Mouse (Mus musculus) gastrocnemius, postnatal 14 days (tissue): ENCODE data around the gene Polr2e. TPM values are rescaled to one million over a fixed set of nuclear protein-coding genes. Genes with fewer than 3 reads are reported as not detected.
"Not testable (repeated sequence)": the region's sequence is repeated elsewhere in the genome, so short reads cannot be mapped to it uniquely, and the experiment has no call there.

Experiments used
- DNase-seq: peaks from one replicate; pipeline ENCODE4 v3.0.0; 2021; ENCODE audit warnings: mixed read lengths
- intact Hi-C: fragments of 180-260 bp; cut with DNase I; formaldehyde crosslinking; loops from one replicate; pipeline ENCODE4 v1.15.1; 2025; ENCODE audit warnings: low total_unique reads
- total RNA-seq, 2 experiments: library from RNA; stranded (reverse); gene quantifications; 2 replicates each; pipeline ENCODE4 v1.2.3; 2021

Gene Polr2e
- total RNA-seq, 2 experiments from 2014 or later, result 45.3 to 55.6 TPM

GRCm38 (mm10) chr10:80045766-80046165, 6.2 kb upstream of the Polr2e start:
- intact Hi-C loops, result no loop called here
- no peak for DNase-seq

- intact Hi-C loops, DNase-seq: not testable (repeated sequence)
Observed at GRCm38 (mm10) chr10:80045364-80045763, 5.8 kb upstream of the Polr2e start.

GRCm38 (mm10) chr10:80044087-80044486, 4.5 kb upstream of the Polr2e start:
- intact Hi-C loops, result loop anchor here (5.0 kb wide), 1 partner anchor 68 kb away; no protein-coding TSS in a partner anchor
- DNase-seq, result no peak

GRCm38 (mm10) chr10:80041409-80042060, 1.9 kb upstream of the Polr2e start:
- not testable (repeated sequence) for DNase-seq
- intact Hi-C loops, result loop anchor here (5.0 kb wide), 1 partner anchor 71 kb away; no protein-coding TSS in a partner anchor

- DNase-seq, result no peak
- intact Hi-C loops, result loop anchor here (5.0 kb wide), 1 partner anchor 45 kb away; no protein-coding TSS in a partner anchor
Observed at GRCm38 (mm10) chr10:80036832-80037231, 2.8 kb downstream of the Polr2e start.

- no peak for DNase-seq
- intact Hi-C loops, result loop anchor here (5.0 kb wide), 1 partner anchor 43 kb away; no protein-coding TSS in a partner anchor
Observed at GRCm38 (mm10) chr10:80035686-80036085, 3.9 kb downstream of the Polr2e start.

- DNase-seq, result no peak
- intact Hi-C loops, result loop anchor here (5.0 kb wide), 1 partner anchor 43 kb away; no protein-coding TSS in a partner anchor
Observed at GRCm38 (mm10) chr10:80035148-80035547, 4.4 kb downstream of the Polr2e start.

- intact Hi-C loops, result no loop called here
- DNase-seq, result no peak
Observed at GRCm38 (mm10) chr10:80033511-80034391, 5.8 kb downstream of the Polr2e start.

GRCm38 (mm10) chr10:80032799-80033480, 6.7 kb downstream of the Polr2e start:
- DNase-seq, result no peak
- intact Hi-C loops, result no loop called here

- intact Hi-C loops, result no loop called here
Observed at GRCm38 (mm10) chr10:80030736-80031135, 8.9 kb downstream of the Polr2e start.

GRCm38 (mm10) chr10:80030191-80030590, 9.4 kb downstream of the Polr2e start:
- no peak for DNase-seq
- intact Hi-C loops, result no loop called here

More at GRCm38 (mm10) chr10:80030736-80031135, 8.9 kb downstream of the Polr2e start:
- DNase-seq, result no peak

- intact Hi-C loops, result no loop called here
- no peak for DNase-seq
Observed at GRCm38 (mm10) chr10:80028521-80028846, 11.1 kb downstream of the Polr2e start.

- DNase-seq, result no peak
- intact Hi-C loops, result no loop called here
Observed at GRCm38 (mm10) chr10:80027681-80028520, 11.7 kb downstream of the Polr2e start.

GRCm38 (mm10) chr10:80025889-80026288, 13.7 kb downstream of the Polr2e start:
- no peak for DNase-seq
- intact Hi-C loops, result no loop called here

GRCm38 (mm10) chr10:80025463-80025862, 14.1 kb downstream of the Polr2e start:
- no peak for DNase-seq
- intact Hi-C loops, result no loop called here

GRCm38 (mm10) chr10:80025044-80025347, 14.6 kb downstream of the Polr2e start:
- no peak for DNase-seq
- intact Hi-C loops, result no loop called here

- intact Hi-C loops, result no loop called here
- DNase-seq, result no peak
Observed at GRCm38 (mm10) chr10:80024229-80025043, 15.2 kb downstream of the Polr2e start.

- intact Hi-C loops, result no loop called here
Observed at GRCm38 (mm10) chr10:80023758-80024157, 15.8 kb downstream of the Polr2e start.

More at GRCm38 (mm10) chr10:80023758-80024157, 15.8 kb downstream of the Polr2e start:
- no peak for DNase-seq
